30 mouse cellular contexts compared by ENCODE assay signal in genomic region chr6:116358056-116358455, GRCm38 (mm10). TPM values are rescaled to one million over a fixed set of nuclear protein-coding genes. Genes with fewer than 3 reads are reported as not detected.
DNase-seq lines count a peak whose midpoint lies in the region; ATAC-seq lines count a peak whose summit lies in the region.
"Had no signal": no experiment of that assay in that cellular context is flagged by ENCODE, and none has a peak within 500 bp of the region (broad histone marks: within the 10 kb centered on the region; RNA-seq: fewer than 3 reads in every experiment).

No protein-coding gene starts in this region.

- no peak overlapping the region for H3K9ac ChIP-seq in limb, embryonic 12.5 days (replicated peaks)
- H3K9ac ChIP-seq: embryonic facial prominence, embryonic 13.5 days; forebrain, embryonic 13.5 days; heart, embryonic 12.5 days; heart, embryonic 15.5 days; hindbrain, embryonic 13.5 days; intestine, embryonic 15.5 days had no signal

- 72% methylated on average over 8 of the region's 8 CpGs for WGBS in limb, embryonic 12.5 days
- WGBS in limb, embryonic 10.5 days: 77% methylated on average over 8 of the region's 8 CpGs

- H3K4me2 ChIP-seq in limb, embryonic 12.5 days: no peak overlapping the region
- H3K4me2 ChIP-seq: embryonic facial prominence, embryonic 13.5 days; forebrain, embryonic 13.5 days; heart, embryonic 12.5 days; heart, embryonic 15.5 days; hindbrain, embryonic 13.5 days; intestine, embryonic 15.5 days had no signal

- no peaks in the 10 kb centered on the region for H3K9me3 ChIP-seq in limb, embryonic 12.5 days
- H3K9me3 ChIP-seq in limb, embryonic 10.5 days (replicated peaks): no peaks in the 10 kb centered on the region
- H3K9me3 ChIP-seq: embryonic facial prominence, embryonic 13.5 days; forebrain, embryonic 10.5 days; forebrain, embryonic 13.5 days; G1E; heart, embryonic 12.5 days; heart, embryonic 15.5 days; hindbrain, embryonic 10.5 days; hindbrain, embryonic 13.5 days; intestine, embryonic 15.5 days had no signal

- peak; percentile 33 to 51 for DNase-seq in adrenal gland, adult (ENCODE audit: inconsistent age in 2 of 2, low spot score in 1 of 2)
- DNase-seq in adrenal gland, postnatal 25 days: no peak
- peak; percentile 7 to 33 for DNase-seq in adrenal gland, postnatal 36 days
- DNase-seq in adrenal gland, postnatal 10 days: no peak
- no peak for DNase-seq in limb, embryonic 10.5 days (ENCODE audit: low spot score)
- DNase-seq in A20 (ENCODE audit: low read depth, low spot score): peak; percentile 15
- no peak for DNase-seq in cerebellum, adult 18-20 months
- DNase-seq: B cell, adult 2 months; cerebellum, adult 2 months; cerebellum, adult 9-11 months; cerebellum, postnatal 25 days; gastrocnemius, postnatal 10 days; gastrocnemius, postnatal 36 days; heart, postnatal 10 days; heart, postnatal 36 days; kidney, adult 11 months had no signal

- no peaks in the 10 kb centered on the region for H3K36me3 ChIP-seq in limb, embryonic 12.5 days
- no peaks in the 10 kb centered on the region for H3K36me3 ChIP-seq in limb, embryonic 10.5 days
- H3K36me3 ChIP-seq: embryonic facial prominence, embryonic 13.5 days; forebrain, embryonic 10.5 days; heart, embryonic 12.5 days; heart, embryonic 15.5 days; hindbrain, embryonic 10.5 days; hindbrain, embryonic 13.5 days; intestine, embryonic 15.5 days had no signal

- no peaks in the 10 kb centered on the region for H3K4me1 ChIP-seq in limb, embryonic 12.5 days (replicated peaks)
- H3K4me1 ChIP-seq in limb, embryonic 10.5 days: no peaks in the 10 kb centered on the region
- H3K4me1 ChIP-seq: embryonic facial prominence, embryonic 13.5 days; forebrain, embryonic 10.5 days; forebrain, embryonic 13.5 days; heart, embryonic 15.5 days; hindbrain, embryonic 10.5 days; intestine, embryonic 15.5 days had no signal

- H3K4me3 ChIP-seq in limb, embryonic 12.5 days (replicated peaks): no peak overlapping the region
- no peak overlapping the region for H3K4me3 ChIP-seq in limb, embryonic 10.5 days
- H3K4me3 ChIP-seq: embryonic facial prominence, embryonic 13.5 days; forebrain, embryonic 10.5 days; forebrain, embryonic 13.5 days; heart, embryonic 12.5 days; heart, embryonic 15.5 days; hindbrain, embryonic 10.5 days; hindbrain, embryonic 13.5 days; intestine, embryonic 15.5 days had no signal

- no peaks in the 10 kb centered on the region for H3K27me3 ChIP-seq in limb, embryonic 12.5 days
- H3K27me3 ChIP-seq in limb, embryonic 10.5 days (ENCODE audit: low read depth, poor library complexity, severe bottlenecking): no peaks in the 10 kb centered on the region
- H3K27me3 ChIP-seq: CH12.LX; embryonic facial prominence, embryonic 13.5 days; forebrain, embryonic 13.5 days; heart, embryonic 12.5 days; heart, embryonic 15.5 days; hindbrain, embryonic 13.5 days; intestine, embryonic 15.5 days; Patski had no signal

- H3K27ac ChIP-seq in limb, embryonic 12.5 days: 0 out of 2 replicates have a peak overlapping the region, but pooled peaks have one; percentile 2
- no peak overlapping the region for H3K27ac ChIP-seq in limb, embryonic 10.5 days
- H3K27ac ChIP-seq: embryonic facial prominence, embryonic 13.5 days; forebrain, embryonic 10.5 days; forebrain, embryonic 13.5 days; heart, embryonic 15.5 days; hindbrain, embryonic 10.5 days; hindbrain, embryonic 13.5 days; intestine, embryonic 15.5 days had no signal

- no peak for ATAC-seq in limb, embryonic 12.5 days (ENCODE audit: insufficient number of reproducible peaks, insufficient read depth, low FRiP score, low TSS enrichment, low read depth)
- ATAC-seq: forebrain, embryonic 13.5 days; forebrain, embryonic 16.5 days; hindbrain, embryonic 16.5 days; intestine, embryonic 15.5 days; Patski had no signal

RNA-seq across cellular contexts. Expression of gene March8, which starts 20.2 kb away (rescaled TPM):
- 65.2 and 78.1 TPM in 2 replicates for total RNA-seq in adrenal gland, postnatal 25 days (2021)
- total RNA-seq in adrenal gland, postnatal 36 days (2021): 10 to 100 TPM; 52.1 to 71.6 TPM
- 10 to 100 TPM; 50.7 to 67.1 TPM for total RNA-seq in adrenal gland, postnatal 10 days (2021)
- 24.0 and 24.3 TPM in 2 replicates for polyA plus RNA-seq in limb, embryonic 12.5 days (2016; fragmentation: Nextera tagmentation; extraction: Ambion mirVana)
- 19.6 and 21.5 TPM in 2 replicates for polyA plus RNA-seq in limb, embryonic 10.5 days (2016; fragmentation: Nextera tagmentation; extraction: Ambion mirVana)

Comparison
In these comparisons a context has a peak if more than half of its experiments do, and no peak if none do; other contexts are left out.
1. DNase-seq: peak in adrenal gland, adult (2 of 2), adrenal gland, postnatal 36 days (2 of 2) and A20 (single experiment); none in adrenal gland, postnatal 25 days (single experiment), adrenal gland, postnatal 10 days (single experiment), limb, embryonic 10.5 days (single experiment) and cerebellum, adult 18-20 months (0 of 2).